Mouse (Mus musculus): Measurements from ENCODE around the gene Rasgrp2.

Gene Rasgrp2

GRCm38 (mm10) chr19:6382323-6382924, 16.7 kb upstream of the Rasgrp2 start:
- no peak for DNase-seq (ENCODE audit: low spot score in 2 of 2)

- DNase-seq (ENCODE audit: low spot score in 2 of 2) = no peak
Measured at GRCm38 (mm10) chr19:6383470-6383869, 15.7 kb upstream of the Rasgrp2 start.

- peak; percentile 90 to 91 for DNase-seq (ENCODE audit: low spot score in 2 of 2)
Measured at GRCm38 (mm10) chr19:6384128-6384527, 15.0 kb upstream of the Rasgrp2 start, which contains the start of gene Pygm. Gene Pygm (plus strand): TSS chr19:6384399.

- DNase-seq (ENCODE audit: low spot score in 2 of 2) = peak; percentile 47 to 54
Measured at GRCm38 (mm10) chr19:6384954-6385353, 14.2 kb upstream of the Rasgrp2 start.

- no peak for DNase-seq (ENCODE audit: low spot score in 2 of 2)
Measured at GRCm38 (mm10) chr19:6385419-6385818, 13.7 kb upstream of the Rasgrp2 start.

GRCm38 (mm10) chr19:6385821-6386220, 13.3 kb upstream of the Rasgrp2 start:
- DNase-seq (ENCODE audit: low spot score in 2 of 2) = no peak

GRCm38 (mm10) chr19:6386234-6386633, 12.9 kb upstream of the Rasgrp2 start:
- no peak for DNase-seq (ENCODE audit: low spot score in 2 of 2)

GRCm38 (mm10) chr19:6388006-6388405, 11.1 kb upstream of the Rasgrp2 start:
- DNase-seq (ENCODE audit: low spot score in 2 of 2) = peak; percentile 52 to 60

GRCm38 (mm10) chr19:6389803-6390202, 9.3 kb upstream of the Rasgrp2 start:
- no peak for DNase-seq (ENCODE audit: low spot score in 2 of 2)

- no peak for DNase-seq (ENCODE audit: low spot score in 2 of 2)
Measured at GRCm38 (mm10) chr19:6390251-6390650, 8.9 kb upstream of the Rasgrp2 start.

- DNase-seq (ENCODE audit: low spot score in 2 of 2) = no peak
Measured at GRCm38 (mm10) chr19:6392743-6393393, 6.3 kb upstream of the Rasgrp2 start.

GRCm38 (mm10) chr19:6393637-6394036, 5.5 kb upstream of the Rasgrp2 start:
- DNase-seq (ENCODE audit: low spot score in 2 of 2) = no peak

GRCm38 (mm10) chr19:6396237-6396636, 2.9 kb upstream of the Rasgrp2 start:
- no peak for DNase-seq (ENCODE audit: low spot score in 2 of 2)

GRCm38 (mm10) chr19:6397582-6398249, 1.4 kb upstream of the Rasgrp2 start:
- DNase-seq (ENCODE audit: low spot score in 2 of 2) = no peak

- peak; percentile 84 to 88 for DNase-seq (ENCODE audit: low spot score in 2 of 2)
Measured at GRCm38 (mm10) chr19:6398447-6399284, 474 bp upstream of the Rasgrp2 start.

GRCm38 (mm10) chr19:6400096-6401086, 1.3 kb downstream of the Rasgrp2 start:
- peak; percentile 43 to 62 for DNase-seq (ENCODE audit: low spot score in 2 of 2)

GRCm38 (mm10) chr19:6401131-6401815, 2.1 kb downstream of the Rasgrp2 start:
- DNase-seq (ENCODE audit: low spot score in 2 of 2) = peak; percentile 87 to 89

- DNase-seq (ENCODE audit: low spot score in 2 of 2) = peak; percentile 73 to 83
Measured at GRCm38 (mm10) chr19:6401951-6402350, 2.8 kb downstream of the Rasgrp2 start.

GRCm38 (mm10) chr19:6403869-6404268, 4.7 kb downstream of the Rasgrp2 start:
- no peak for DNase-seq (ENCODE audit: low spot score in 2 of 2)

- DNase-seq (ENCODE audit: low spot score in 2 of 2) = no peak
Measured at GRCm38 (mm10) chr19:6405433-6405832, 6.3 kb downstream of the Rasgrp2 start.
